Mouse (Mus musculus): ENCODE results near the gene Plxna4.
"Not testable (repeated sequence)": the region's sequence is repeated elsewhere in the genome, so short reads cannot be mapped to it uniquely, and the experiment has no call there.

Gene Plxna4

GRCm38 (mm10) chr6:32540155-32540554, 47.8 kb downstream of the Plxna4 start:
- no peak for DNase-seq (ENCODE audit: low spot score)

- no peak for DNase-seq (ENCODE audit: low spot score)
These were observed 53.8 kb downstream of the Plxna4 start for GRCm38 (mm10) chr6:32533962-32534740.

- DNase-seq (ENCODE audit: low spot score), result no peak
These were observed 59.9 kb downstream of the Plxna4 start for GRCm38 (mm10) chr6:32528081-32528570.

- DNase-seq (ENCODE audit: low spot score), result no peak
These were observed 60.5 kb downstream of the Plxna4 start for GRCm38 (mm10) chr6:32527518-32527917.

- no peak for DNase-seq (ENCODE audit: low spot score)
These were observed 61.2 kb downstream of the Plxna4 start for GRCm38 (mm10) chr6:32526762-32527161.

GRCm38 (mm10) chr6:32520097-32520496, 67.9 kb downstream of the Plxna4 start:
- DNase-seq (ENCODE audit: low spot score), result no peak

- DNase-seq (ENCODE audit: low spot score), result no peak
These were observed 69.4 kb downstream of the Plxna4 start for GRCm38 (mm10) chr6:32518617-32519016.

GRCm38 (mm10) chr6:32514096-32514495, 73.9 kb downstream of the Plxna4 start:
- DNase-seq (ENCODE audit: low spot score), result no peak

- no peak for DNase-seq (ENCODE audit: low spot score)
These were observed 76.0 kb downstream of the Plxna4 start for GRCm38 (mm10) chr6:32512010-32512409.

- DNase-seq (ENCODE audit: low spot score), result no peak
These were observed 77.1 kb downstream of the Plxna4 start for GRCm38 (mm10) chr6:32510924-32511323.

GRCm38 (mm10) chr6:32510491-32510890, 77.5 kb downstream of the Plxna4 start:
- no peak for DNase-seq (ENCODE audit: low spot score)

GRCm38 (mm10) chr6:32509046-32509445, 78.9 kb downstream of the Plxna4 start:
- no peak for DNase-seq (ENCODE audit: low spot score)

- DNase-seq (ENCODE audit: low spot score), result no peak
These were observed 83.0 kb downstream of the Plxna4 start for GRCm38 (mm10) chr6:32504963-32505362.

GRCm38 (mm10) chr6:32501186-32501585, 86.8 kb downstream of the Plxna4 start:
- not testable (repeated sequence) for DNase-seq (ENCODE audit: low spot score)

- DNase-seq (ENCODE audit: low spot score), result no peak
These were observed 89.9 kb downstream of the Plxna4 start for GRCm38 (mm10) chr6:32498106-32498505.

GRCm38 (mm10) chr6:32496109-32496508, 91.9 kb downstream of the Plxna4 start:
- no peak for DNase-seq (ENCODE audit: low spot score)

GRCm38 (mm10) chr6:32495532-32495931, 92.5 kb downstream of the Plxna4 start:
- DNase-seq (ENCODE audit: low spot score), result no peak

GRCm38 (mm10) chr6:32493557-32493956, 94.4 kb downstream of the Plxna4 start:
- DNase-seq (ENCODE audit: low spot score), result peak; percentile 33

- no peak for DNase-seq (ENCODE audit: low spot score)
These were observed 100.9 kb downstream of the Plxna4 start for GRCm38 (mm10) chr6:32487121-32487520.

- no peak for DNase-seq (ENCODE audit: low spot score)
These were observed 105.5 kb downstream of the Plxna4 start for GRCm38 (mm10) chr6:32482469-32482868.

- DNase-seq (ENCODE audit: low spot score), result no peak
These were observed 107.3 kb downstream of the Plxna4 start for GRCm38 (mm10) chr6:32480741-32481140.

GRCm38 (mm10) chr6:32479765-32480164, 108.2 kb downstream of the Plxna4 start:
- DNase-seq (ENCODE audit: low spot score), result no peak

GRCm38 (mm10) chr6:32479193-32479758, 108.7 kb downstream of the Plxna4 start:
- peak; percentile 38 for DNase-seq (ENCODE audit: low spot score)

- DNase-seq (ENCODE audit: low spot score), result no peak
These were observed 112.0 kb downstream of the Plxna4 start for GRCm38 (mm10) chr6:32475958-32476357.
